Mouse (Mus musculus) left cerebral cortex, postnatal 10 days (tissue): ENCODE data around the gene Oaf. TPM values are rescaled to one million over a fixed set of nuclear protein-coding genes. Genes with fewer than 3 reads are reported as not detected.

Experiments used
- DNase-seq, 2 experiments: peaks; one replicate each; pipeline ENCODE4 v3.0.0; 2021 to 2022; ENCODE audit warnings: low spot score in 2 of 2, mixed read lengths in 1 of 2; ENCODE audit errors: extremely low spot score in 1 of 2
- intact Hi-C: fragments of 180-260 bp; cut with DNase I; formaldehyde crosslinking; loops from one replicate; pipeline ENCODE4 v1.15.1; 2025
- total RNA-seq, 2 experiments: library from RNA; stranded (reverse); gene quantifications; 2 replicates each; pipeline ENCODE4 v1.2.3; 2021

The Oaf gene
- total RNA-seq, 2 experiments from 2014 or later: 8.1 to 9.6 TPM

DNA sequence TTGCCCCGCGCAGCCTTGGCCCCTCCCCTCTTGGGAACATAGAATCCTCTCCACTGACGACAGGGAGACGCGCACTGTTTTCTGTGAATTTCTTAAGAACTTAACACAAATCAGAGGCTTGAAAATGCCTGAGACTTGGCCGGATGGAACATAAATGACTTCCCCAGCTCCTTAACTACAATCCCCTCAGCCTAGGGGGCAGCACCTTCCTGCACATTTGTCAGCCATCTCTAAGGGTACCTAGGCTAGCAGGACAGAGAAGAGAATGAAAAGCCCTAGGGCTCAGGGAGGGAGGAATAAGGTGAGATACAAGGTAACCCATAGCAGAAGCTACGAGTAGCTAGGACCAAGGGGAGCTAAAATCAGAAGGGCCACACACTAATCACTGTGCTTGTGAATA is 61.5 kb downstream of the Oaf start:
- intact Hi-C loops: no loop called here
- DNase-seq: no peak

Other genes starting within 250 kb of the Oaf start
- gene Arhgef12, start 132.7 kb downstream of the Oaf start, total RNA-seq: 100 to 1,000 TPM; 150 to 165 TPM
- gene Tmem136, start 123.3 kb downstream of the Oaf start, total RNA-seq: 10 to 100 TPM; 16.0 to 17.7 TPM
- gene Pou2f3, start 29.5 kb downstream of the Oaf start, total RNA-seq: not detected
- gene Trim29, start 70.9 kb upstream of the Oaf start, total RNA-seq: under 1 TPM; 0.28 to 0.36 TPM